Mouse (Mus musculus): Measurements from ENCODE around the gene Rpap2.

GRCm38 (mm10) chr5:107617986-107618385 is 20.8 kb downstream of the Rpap2 start:
- TF ChIP-seq POLR2A (IDR thresholded peaks at IDR 0.05; ENCODE audit: insufficient read length, low read depth) (no peak), MAX (IDR thresholded peaks at IDR 0.05; ENCODE audit: low read depth) (no peak), MYOG (IDR thresholded peaks at IDR 0.05; ENCODE audit: control insufficient read depth in 1 of 3, insufficient read depth in 1 of 3, insufficient read length in 2 of 3, low read depth in 2 of 3) (no peak), POLR2AphosphoS2 (IDR thresholded peaks at IDR 0.05; ENCODE audit: insufficient read length, low read depth) (no peak), E2F4 (IDR thresholded peaks at IDR 0.05; ENCODE audit: insufficient read depth) (no peak), USF1 (IDR thresholded peaks at IDR 0.05; ENCODE audit: low read depth) (no peak)

All from myocyte (in vitro differentiated cells).